Mouse (Mus musculus) heart, adult 2 months (tissue): ENCODE data around the gene Calb2. TPM values are rescaled to one million over a fixed set of nuclear protein-coding genes. Genes with fewer than 3 reads are reported as not detected.
A peak's percentile ranks its signal among the peaks of the same experiment; 100 is the strongest.

Experiments
- DNase-seq, 2 experiments: peaks; one replicate each; pipeline ENCODE4 v3.0.0; 2021
- H3K27ac ChIP-seq: fragments of 200-600 bp; 2 replicates; pipeline ENCODE4 v1.8.1; 2022
- H3K27me3 ChIP-seq: fragments of 200-500 bp; 2 replicates; pipeline ENCODE4 v1.6.1; 2012; ENCODE audit warnings: mild to moderate bottlenecking, low read length, inconsistent platforms, mixed read lengths; ENCODE audit not compliant: control insufficient read depth, insufficient read depth
- H3K36me3 ChIP-seq: fragments of 200-500 bp; 2 replicates; pipeline ENCODE4 v1.6.1; 2012; ENCODE audit warnings: low read length, inconsistent platforms; ENCODE audit not compliant: control insufficient read depth, insufficient read depth
- H3K4me1 ChIP-seq: fragments of 200-500 bp; 2 replicates; pipeline ENCODE4 v1.6.1; 2011; ENCODE audit warnings: low read length; ENCODE audit not compliant: control insufficient read depth, insufficient read depth
- H3K4me3 ChIP-seq: fragments of 200-600 bp; 2 replicates; pipeline ENCODE4 v1.8.1; 2022
- H3K79me2 ChIP-seq: fragments of 200-500 bp; replicated peaks from 2 replicates; pipeline ENCODE4 v1.6.1; 2012; ENCODE audit warnings: mild to moderate bottlenecking, inconsistent platforms, low read length, moderate library complexity, mixed read lengths; ENCODE audit not compliant: control insufficient read depth, insufficient read depth
- H3K9ac ChIP-seq: fragments of 200-500 bp; 2 replicates; pipeline ENCODE4 v1.6.1; 2012; ENCODE audit warnings: low read depth, mild to moderate bottlenecking, control low read depth, inconsistent platforms, low read length, mixed read lengths
- CTCF ChIP-seq: fragments of 200-600 bp; IDR thresholded peaks from 2 replicates; pipeline ENCODE4 v1.8.1; 2022; ENCODE audit warnings: antibody characterized with exemption, mild to moderate bottlenecking, moderate library complexity
- EP300 ChIP-seq: fragments of 200-500 bp; IDR thresholded peaks from 2 replicates; pipeline ENCODE4 v1.6.1; 2011; ENCODE audit warnings: low read depth, low read length, control low read depth; ENCODE audit not compliant: insufficient read depth
- POLR2A ChIP-seq: fragments of 200-500 bp; IDR thresholded peaks from 2 replicates; pipeline ENCODE4 v1.6.1; 2011; ENCODE audit warnings: mild to moderate bottlenecking, low read depth, low read length, control low read depth; ENCODE audit not compliant: insufficient read depth
- WGBS: fragments of 180-500 bp; shearing (Covaris S2); methylation state at CpG from one replicate; pipeline ENCODE4 v1.1.7; 2018; 5-methylcytosine and 5-hydroxymethylcytosine counted together
- intact Hi-C: fragments of 180-260 bp; cut with DNase I; formaldehyde crosslinking; loops from one replicate; pipeline ENCODE4 v1.15.1; 2025
- polyA plus RNA-seq: library from polyadenylated mRNA; depleted of rRNA; stranded (reverse); fragments of >200 nt; gene quantifications from 2 replicates; pipeline ENCODE4 v1.2.3, GENCODE M21; 2012; rRNA removed
- total RNA-seq, 2 experiments: library from RNA; stranded (reverse); gene quantifications; 2 replicates each; pipeline ENCODE4 v1.2.3; 2021

Calb2 gene
- total and polyA plus RNA-seq, 3 experiments: not detected

DNA sequence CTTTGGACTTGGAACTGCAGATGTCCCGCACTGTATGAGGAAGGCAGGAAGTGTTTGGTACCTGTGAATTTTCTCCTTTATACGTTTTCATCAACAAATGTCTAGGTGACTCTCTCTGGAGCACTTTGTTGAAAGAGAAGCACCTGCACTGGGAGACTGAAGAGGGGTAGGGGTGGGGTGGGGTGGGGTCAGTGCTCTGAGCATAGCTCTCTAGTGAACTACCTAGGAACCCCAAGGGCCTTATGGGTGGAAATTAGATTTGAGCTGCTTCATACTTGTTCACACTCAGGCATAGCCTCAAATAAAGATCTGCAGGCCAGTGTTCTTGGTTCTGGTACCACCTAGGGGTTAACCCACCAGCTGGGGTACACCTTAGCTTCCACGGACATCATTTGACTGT, 65.4 kb downstream of the Calb2 start, which contains the start of gene Gm17720:
Gene Gm17720, minus strand, starts transcription at position 101 of the 400 bp plus-strand sequence.
- no peaks in the 10 kb centered on the region for H3K4me1 ChIP-seq
- H3K36me3 ChIP-seq: no peaks in the 10 kb centered on the region
- 81% methylated on average over 3 of the region's 3 CpGs for WGBS
- no peak within 1 kb of the TSS for H3K9ac ChIP-seq
- no peak within 1 kb of the TSS for H3K4me3 ChIP-seq
- no peaks in the 10 kb centered on the region; the same call in 1 of the 2 replicates for H3K27me3 ChIP-seq
- no peak for TF ChIP-seq CTCF
- no peak for TF ChIP-seq EP300
- TF ChIP-seq POLR2A: no peak
- intact Hi-C loops: no loop called here
- H3K27ac ChIP-seq: no peak within 1 kb of the TSS
- DNase-seq: no peak
- H3K79me2 ChIP-seq: no peaks in the 10 kb centered on the region

DNA sequence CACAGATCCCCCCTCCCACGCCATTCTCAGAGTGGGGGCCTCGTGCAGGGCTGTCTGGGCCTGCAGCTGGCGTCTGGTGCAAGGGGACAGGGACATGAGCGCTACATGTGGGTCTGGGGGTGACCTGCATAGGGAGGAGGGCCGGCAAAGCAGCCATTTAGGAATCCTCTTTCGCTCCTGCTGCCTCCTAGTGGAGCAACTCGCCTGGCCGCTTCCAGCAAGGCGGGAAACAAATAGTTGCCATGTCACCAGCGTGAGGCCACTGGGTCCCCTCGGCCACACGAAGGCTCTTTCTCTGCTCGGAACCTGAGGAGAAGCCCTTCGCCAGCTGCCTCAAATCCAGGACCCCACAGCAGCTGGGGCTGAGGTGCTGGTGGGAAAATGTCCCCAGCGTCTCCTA, 66.3 kb downstream of the Calb2 start:
- intact Hi-C loops: no loop called here
- Histone ChIP-seq H3K27me3 (no peaks in the 10 kb centered on the region; the same call in 1 of the 2 replicates), H3K36me3 (no peaks in the 10 kb centered on the region), H3K79me2 (no peaks in the 10 kb centered on the region), H3K9ac (no peak overlapping the region), H3K4me3 (no peak overlapping the region), H3K27ac (no peak overlapping the region), H3K4me1 (no peaks in the 10 kb centered on the region)
- TF ChIP-seq POLR2A (no peak), EP300 (no peak), CTCF (no peak)
- 86% methylated on average over 15 of the region's 15 CpGs for WGBS
- no peak for DNase-seq

DNA sequence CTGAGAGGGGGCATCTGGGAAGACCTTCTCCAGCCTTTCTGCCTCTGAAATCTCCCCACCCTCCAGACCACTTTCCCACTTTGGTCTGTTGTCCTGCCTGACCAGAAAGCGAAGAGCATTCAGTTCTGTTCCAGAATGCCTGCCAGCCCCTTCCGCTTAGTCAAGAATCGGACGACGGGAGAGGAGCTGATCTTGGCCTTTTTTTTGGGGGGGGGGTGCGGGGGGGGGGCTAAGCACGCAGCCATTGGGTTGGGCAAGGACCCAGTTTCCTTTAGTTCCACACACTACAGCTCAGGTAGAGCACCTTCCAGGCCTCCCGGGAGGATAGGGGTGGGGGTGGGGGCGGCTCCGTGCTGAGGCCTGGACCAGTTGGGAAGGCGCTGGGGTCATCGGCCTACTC, 67.1 kb downstream of the Calb2 start, which contains the start of gene Gm21964:
Gene Gm21964, plus strand, starts transcription at position 301 of the 400 bp plus-strand sequence.
- intact Hi-C loops: no loop called here
- no peaks in the 10 kb centered on the region for H3K79me2 ChIP-seq
- H3K27me3 ChIP-seq: no peaks in the 10 kb centered on the region; the same call in 1 of the 2 replicates
- no peak for TF ChIP-seq EP300
- no peak for TF ChIP-seq POLR2A
- TF ChIP-seq CTCF: no peak
- DNase-seq: no peak
- no peak within 1 kb of the TSS for H3K27ac ChIP-seq
- WGBS: 80% methylated on average over 12 of the region's 12 CpGs
- no peak within 1 kb of the TSS for H3K9ac ChIP-seq
- H3K36me3 ChIP-seq: no peaks in the 10 kb centered on the region
- no peak within 1 kb of the TSS for H3K4me3 ChIP-seq
- no peaks in the 10 kb centered on the region for H3K4me1 ChIP-seq

DNA sequence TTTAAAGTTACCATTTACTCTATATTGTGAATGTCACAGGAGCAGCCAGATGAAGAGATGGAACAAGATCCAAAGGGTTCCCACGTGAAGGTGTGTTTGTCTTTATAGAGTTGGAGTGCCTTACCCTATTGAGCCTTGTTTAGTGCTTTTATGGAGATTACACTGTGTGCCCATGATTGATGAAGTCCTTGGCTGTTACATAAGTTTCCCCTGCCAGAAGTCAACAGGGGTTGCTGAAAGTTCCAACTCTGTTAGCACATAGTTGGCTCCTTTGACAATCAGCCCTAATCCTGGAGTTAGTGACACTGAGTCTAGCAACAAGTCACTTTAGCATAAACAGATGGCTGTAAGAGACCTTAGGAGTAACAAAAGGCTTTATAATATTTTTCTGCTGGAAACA, 76.1 kb downstream of the Calb2 start:
- Histone ChIP-seq H3K27ac (no peak overlapping the region), H3K79me2 (no peaks in the 10 kb centered on the region), H3K4me1 (no peaks in the 10 kb centered on the region; the same call in 1 of the 2 replicates), H3K36me3 (no peaks in the 10 kb centered on the region), H3K9ac (no peak overlapping the region), H3K27me3 (no peaks in the 10 kb centered on the region), H3K4me3 (no peak overlapping the region)
- WGBS: 24% methylated on average over 1 of the region's 1 CpGs
- intact Hi-C loops: no loop called here
- TF ChIP-seq CTCF (no peak), EP300 (no peak), POLR2A (no peak)
- peak in 1 of 2 experiments; percentile 12 for DNase-seq

Other genes with a start within 250 kb of the Calb2 start
- gene Marveld3, start 206.0 kb downstream of the Calb2 start, total RNA-seq: under 1 TPM; 0.11 to 0.31 TPM
- 0.10 and 0.12 TPM in 2 replicates for gene Marveld3, start 206.0 kb downstream of the Calb2 start, polyA plus RNA-seq
- gene Tat, start 177.8 kb downstream of the Calb2 start, total RNA-seq: 1 to 10 TPM in 1 of 2 experiments, under 1 TPM in 1; 0.89 to 1.1 TPM
- gene Tat, start 177.8 kb downstream of the Calb2 start, polyA plus RNA-seq: 1.3 TPM in 2 replicates
- 1 to 10 TPM; 3.2 to 3.3 TPM for gene Chst4, start 128.5 kb downstream of the Calb2 start, total RNA-seq
- 5.6 and 5.7 TPM in 2 replicates for gene Chst4, start 128.5 kb downstream of the Calb2 start, polyA plus RNA-seq
- gene Zfp612, start 88.5 kb downstream of the Calb2 start, total RNA-seq: 1 to 10 TPM; 6.5 to 6.8 TPM
- gene Zfp612, start 88.5 kb downstream of the Calb2 start, polyA plus RNA-seq: 2.7 and 6.4 TPM in 2 replicates
- not detected for gene Gm21964, start 67.0 kb downstream of the Calb2 start, total RNA-seq
- not detected in 2 replicates for gene Gm21964, start 67.0 kb downstream of the Calb2 start, polyA plus RNA-seq
- not detected for gene Gm17720, start 65.5 kb downstream of the Calb2 start, total RNA-seq
- gene Gm17720, start 65.5 kb downstream of the Calb2 start, polyA plus RNA-seq: not detected in 2 replicates
- 1 to 10 TPM; 2.9 to 3.2 TPM for gene Cmtr2, start 47.5 kb upstream of the Calb2 start, total RNA-seq
- 1.9 and 2.6 TPM in 2 replicates for gene Cmtr2, start 47.5 kb upstream of the Calb2 start, polyA plus RNA-seq
- gene Hydin, start 98.8 kb upstream of the Calb2 start, total RNA-seq: under 1 TPM; 0.05 to 0.10 TPM
- 0.09 and 0.21 TPM in 2 replicates for gene Hydin, start 98.8 kb upstream of the Calb2 start, polyA plus RNA-seq